In genomic region chr17:56460876-56461275, GRCm38 (mm10) we compare ENCODE assay signal across 10 mouse cellular contexts. TPM values are rescaled to one million over a fixed set of nuclear protein-coding genes. Genes with fewer than 3 reads are reported as not detected.
DNase-seq lines count a peak whose midpoint lies in the region; ATAC-seq and TF ChIP-seq lines count a peak whose summit lies in the region.
"Had no signal": no experiment of that assay in that cellular context is flagged by ENCODE, and none has a peak within 500 bp of the region (broad histone marks: within the 10 kb centered on the region; RNA-seq: fewer than 3 reads in every experiment).

No protein-coding gene starts in this region.

- H3K27me3 ChIP-seq in embryonic facial prominence, embryonic 14.5 days (replicated peaks; ENCODE audit: control insufficient read depth, insufficient read depth, low read length) = no peaks in the 10 kb centered on the region
- no peaks in the 10 kb centered on the region for H3K27me3 ChIP-seq in intestine, postnatal 0 days (replicated peaks; ENCODE audit: control insufficient read depth, insufficient read depth, low read length)
- H3K27me3 ChIP-seq in neural tube, embryonic 14.5 days (ENCODE audit: control insufficient read depth, insufficient read depth, low read length) = no peaks in the 10 kb centered on the region

- intact Hi-C loops in left cerebral cortex, adult 2 months (cut with DNase I) = no loop called here

- 14% methylated on average over 6 of the region's 6 CpGs for WGBS in embryonic facial prominence, embryonic 14.5 days
- WGBS in intestine, postnatal 0 days = 19% methylated on average over 6 of the region's 6 CpGs
- WGBS in neural tube, embryonic 14.5 days = 12% methylated on average over 6 of the region's 6 CpGs

- TF ChIP-seq CTCF in layer of hippocampus, adult 2 months (conservative IDR thresholded peaks at IDR 0.05) = no peak
- TF ChIP-seq CTCF in intestine, postnatal 0 days (IDR thresholded peaks at IDR 0.05; ENCODE audit: low read depth) = no peak
- no peak for TF ChIP-seq CTCF in left cerebral cortex, adult 2 months (IDR thresholded peaks at IDR 0.05)

- peaks cover 35% of the 10 kb centered on the region for H3K4me1 ChIP-seq in embryonic facial prominence, embryonic 14.5 days (ENCODE audit: control insufficient read depth, insufficient read depth, low read length)
- H3K4me1 ChIP-seq in intestine, postnatal 0 days (replicated peaks; ENCODE audit: control insufficient read depth, insufficient read depth, low read length) = peaks cover 3% of the 10 kb centered on the region; the same call in 1 of the 2 replicates
- H3K4me1 ChIP-seq in neural tube, embryonic 14.5 days (ENCODE audit: control insufficient read depth, insufficient read depth, low read length) = peaks cover 34% of the 10 kb centered on the region

- peaks cover 22% of the 10 kb centered on the region for H3K36me3 ChIP-seq in embryonic facial prominence, embryonic 14.5 days (ENCODE audit: control insufficient read depth, insufficient read depth, low read length)
- no peaks in the 10 kb centered on the region for H3K36me3 ChIP-seq in intestine, postnatal 0 days (ENCODE audit: control insufficient read depth, insufficient read depth)
- H3K36me3 ChIP-seq in neural tube, embryonic 14.5 days (ENCODE audit: control insufficient read depth, insufficient read depth, low read length) = peaks cover 15% of the 10 kb centered on the region

- H3K9me3 ChIP-seq in embryonic facial prominence, embryonic 14.5 days (ENCODE audit: control insufficient read depth, low read length) = no peaks in the 10 kb centered on the region
- no peaks in the 10 kb centered on the region for H3K9me3 ChIP-seq in intestine, postnatal 0 days (ENCODE audit: control insufficient read depth)
- no peaks in the 10 kb centered on the region for H3K9me3 ChIP-seq in neural tube, embryonic 14.5 days (ENCODE audit: control insufficient read depth, low read length)

- DNase-seq in layer of hippocampus, adult 2 months (ENCODE audit: low spot score in 2 of 2) = no peak
- no peak for DNase-seq in layer of hippocampus, postnatal 10 days (ENCODE audit: low spot score in 2 of 2)
- DNase-seq in embryonic facial prominence, embryonic 14.5 days (ENCODE audit: low spot score) = no peak
- no peak for DNase-seq in adrenal gland, adult 2 months
- no peak for DNase-seq in urinary bladder, postnatal 36 days (ENCODE audit: low spot score in 2 of 2)
- DNase-seq in left cerebral cortex, adult 2 months (ENCODE audit: extremely low spot score in 1 of 2, low spot score in 2 of 2) = no peak

- ATAC-seq in embryonic facial prominence, embryonic 14.5 days (ENCODE audit: low read depth) = no peak
- no peak for ATAC-seq in intestine, postnatal 0 days
- ATAC-seq in neural tube, embryonic 14.5 days (ENCODE audit: low read depth) = no peak

- peak overlapping the region; percentile 72 for H3K9ac ChIP-seq in embryonic facial prominence, embryonic 14.5 days (ENCODE audit: low read depth, low read length)
- H3K9ac ChIP-seq in intestine, postnatal 0 days (ENCODE audit: low read depth, low read length) = peak overlapping the region; percentile 48
- peak overlapping the region; percentile 41; the same call in 1 of the 2 replicates for H3K9ac ChIP-seq in neural tube, embryonic 14.5 days (replicated peaks; ENCODE audit: low read depth, low read length)

- H3K27ac ChIP-seq in layer of hippocampus, adult 2 months = no peak overlapping the region; the same call in 1 of the 2 replicates
- peak overlapping the region; percentile 93 for H3K27ac ChIP-seq in embryonic facial prominence, embryonic 14.5 days (replicated peaks; ENCODE audit: low read depth, low read length)
- H3K27ac ChIP-seq in intestine, postnatal 0 days (ENCODE audit: low read depth, low read length) = no peak overlapping the region; the same call in 1 of the 2 replicates
- peak overlapping the region; percentile 82; the same call in 1 of the 2 replicates for H3K27ac ChIP-seq in neural tube, embryonic 14.5 days (ENCODE audit: low read depth, low read length)
- H3K27ac ChIP-seq in left cerebral cortex, adult 2 months = no peak overlapping the region

- peak overlapping the region; percentile 79 for H3K4me3 ChIP-seq in layer of hippocampus, adult 2 months
- H3K4me3 ChIP-seq in embryonic facial prominence, embryonic 14.5 days (ENCODE audit: low read depth, low read length) = peak overlapping the region; percentile 58
- H3K4me3 ChIP-seq in intestine, postnatal 0 days (ENCODE audit: low read depth, low read length) = peak overlapping the region; percentile 66
- H3K4me3 ChIP-seq in neural tube, embryonic 14.5 days (ENCODE audit: low read depth, low read length) = peak overlapping the region; percentile 50
- H3K4me3 ChIP-seq in left cerebral cortex, adult 2 months = no peak overlapping the region

- peak overlapping the region; percentile 69 for H3K4me2 ChIP-seq in embryonic facial prominence, embryonic 14.5 days (ENCODE audit: low read depth, low read length)
- peak overlapping the region; percentile 83 for H3K4me2 ChIP-seq in intestine, postnatal 0 days (replicated peaks; ENCODE audit: low read depth)
- peak overlapping the region; percentile 55 for H3K4me2 ChIP-seq in neural tube, embryonic 14.5 days (ENCODE audit: low read depth, low read length)

RNA-seq across cellular contexts. Expression of gene Ptprs, which starts 15.4 kb away (rescaled TPM):
- 100 to 1,000 TPM; 666 to 670 TPM for total RNA-seq in layer of hippocampus, adult 2 months (2021)
- 100 to 1,000 TPM; 817 to 911 TPM for total RNA-seq in layer of hippocampus, postnatal 10 days (2021)
- 104 and 116 TPM in 2 replicates for polyA plus RNA-seq in embryonic facial prominence, embryonic 14.5 days (2014; fragmentation: Nextera tagmentation; extraction: Ambion mirVana)
- polyA plus RNA-seq in intestine, postnatal 0 days (2015; fragmentation: Nextera tagmentation; extraction: Ambion mirVana) = 15.2 and 15.7 TPM in 2 replicates
- 255 and 266 TPM in 2 replicates for polyA plus RNA-seq in neural tube, embryonic 14.5 days (2014; fragmentation: Nextera tagmentation; extraction: Ambion mirVana)
- 100 to 1,000 TPM; 149 to 249 TPM for total RNA-seq in adrenal gland, adult 2 months (2021)
- polyA plus RNA-seq in adrenal gland, adult 2 months (2012; rRNA removed) = 573 and 605 TPM in 2 replicates
- total RNA-seq in left cerebral cortex, adult 2 months (2021) = 100 to 1,000 TPM; 645 to 696 TPM

RNA-seq across cellular contexts. Expression of gene Znrf4, which starts 51.4 kb away (rescaled TPM):
- not detected for total RNA-seq in layer of hippocampus, adult 2 months (2021)
- not detected for total RNA-seq in layer of hippocampus, postnatal 10 days (2021)
- polyA plus RNA-seq in embryonic facial prominence, embryonic 14.5 days (2014; fragmentation: Nextera tagmentation; extraction: Ambion mirVana) = not detected in 2 replicates
- not detected in 2 replicates for polyA plus RNA-seq in intestine, postnatal 0 days (2015; fragmentation: Nextera tagmentation; extraction: Ambion mirVana)
- polyA plus RNA-seq in neural tube, embryonic 14.5 days (2014; fragmentation: Nextera tagmentation; extraction: Ambion mirVana) = not detected in 2 replicates
- not detected for total RNA-seq in adrenal gland, adult 2 months (2021)
- not detected in 2 replicates for polyA plus RNA-seq in adrenal gland, adult 2 months (2012; rRNA removed)
- total RNA-seq in left cerebral cortex, adult 2 months (2021) = not detected
- total RNA-seq: liver, adult 2 months had no signal
- polyA plus RNA-seq: cortical plate, adult 2 months; liver, adult 2 months had no signal

Comparison
In these comparisons a context has a peak if more than half of its experiments do, and no peak if none do; other contexts are left out.
1. H3K27ac ChIP-seq: peak in embryonic facial prominence, embryonic 14.5 days (single experiment) and neural tube, embryonic 14.5 days (single experiment); none in layer of hippocampus, adult 2 months (single experiment), intestine, postnatal 0 days (single experiment) and left cerebral cortex, adult 2 months (single experiment).
2. Peak in every context shown above with its lines, with median percentiles within 50 percentile points of each other: H3K4me2 ChIP-seq and H3K9ac ChIP-seq.